Mouse (Mus musculus) embryonic facial prominence, embryonic 14.5 days (tissue): ENCODE results near the gene Casp9. TPM values are rescaled to one million over a fixed set of nuclear protein-coding genes. Genes with fewer than 3 reads are reported as not detected.

Experiments
- ATAC-seq: fragments of 200-750 bp; cut with Nextera tagmentation; 2 replicates; pipeline ENCODE4 v1.8.0; 2017; ENCODE audit warnings: low read depth, moderate number of reproducible peaks, moderate TSS enrichment
- DNase-seq: peaks from one replicate; pipeline ENCODE4 v3.0.0-alpha.2; 2015; ENCODE audit warnings: low spot score
- H3K27ac ChIP-seq: fragments of 300-500 bp; sonication (generic); replicated peaks from 2 replicates; pipeline ENCODE4 v1.5.1; 2014; ENCODE audit warnings: low read depth, mild to moderate bottlenecking, low read length, moderate library complexity
- H3K27me3 ChIP-seq: fragments of 300-500 bp; sonication (generic); replicated peaks from 2 replicates; pipeline ENCODE4 v1.6.1; 2014; ENCODE audit warnings: low read length; ENCODE audit not compliant: control insufficient read depth, insufficient read depth
- H3K36me3 ChIP-seq: fragments of 300-500 bp; sonication (generic); 2 replicates; pipeline ENCODE4 v1.6.1; 2014; ENCODE audit warnings: low read length, mixed read lengths; ENCODE audit not compliant: control insufficient read depth, insufficient read depth
- H3K4me1 ChIP-seq: fragments of 300-500 bp; sonication (generic); 2 replicates; pipeline ENCODE4 v1.6.1; 2014; ENCODE audit warnings: antibody characterized with exemption, low read length; ENCODE audit not compliant: control insufficient read depth, insufficient read depth
- H3K4me2 ChIP-seq: fragments of 300-500 bp; sonication (generic); 2 replicates; pipeline ENCODE4 v1.6.1; 2014; ENCODE audit warnings: low read depth, mild to moderate bottlenecking, low read length, moderate library complexity, mixed read lengths
- H3K4me3 ChIP-seq: fragments of 300-500 bp; sonication (generic); 2 replicates; pipeline ENCODE4 v1.5.1; 2014; ENCODE audit warnings: low read depth, mild to moderate bottlenecking, low read length
- H3K9ac ChIP-seq: fragments of 300-500 bp; sonication (generic); 2 replicates; pipeline ENCODE4 v1.6.1; 2014; ENCODE audit warnings: low read depth, mild to moderate bottlenecking, low read length, moderate library complexity, mixed read lengths
- H3K9me3 ChIP-seq: fragments of 300-500 bp; sonication (generic); 2 replicates; pipeline ENCODE4 v1.6.1; 2016; ENCODE audit warnings: low read length; ENCODE audit not compliant: control insufficient read depth
- WGBS: fragments of 180-500 bp; shearing (Covaris S2); extraction: QIAGEN DNeasy Blood & Tissue Kit; methylation state at CpG from one replicate; pipeline ENCODE4 v1.1.7; 2014; 5-methylcytosine and 5-hydroxymethylcytosine counted together
- polyA plus RNA-seq: library from polyadenylated mRNA; unstranded; fragments of >200 nt; fragmentation: Nextera tagmentation; extraction: Ambion mirVana; gene quantifications from 2 replicates; pipeline ENCODE4 v1.2.1, GENCODE M21; 2014

Casp9 gene
- polyA plus RNA-seq, 1 experiment from 2014 or later: 10.3 TPM

DNA sequence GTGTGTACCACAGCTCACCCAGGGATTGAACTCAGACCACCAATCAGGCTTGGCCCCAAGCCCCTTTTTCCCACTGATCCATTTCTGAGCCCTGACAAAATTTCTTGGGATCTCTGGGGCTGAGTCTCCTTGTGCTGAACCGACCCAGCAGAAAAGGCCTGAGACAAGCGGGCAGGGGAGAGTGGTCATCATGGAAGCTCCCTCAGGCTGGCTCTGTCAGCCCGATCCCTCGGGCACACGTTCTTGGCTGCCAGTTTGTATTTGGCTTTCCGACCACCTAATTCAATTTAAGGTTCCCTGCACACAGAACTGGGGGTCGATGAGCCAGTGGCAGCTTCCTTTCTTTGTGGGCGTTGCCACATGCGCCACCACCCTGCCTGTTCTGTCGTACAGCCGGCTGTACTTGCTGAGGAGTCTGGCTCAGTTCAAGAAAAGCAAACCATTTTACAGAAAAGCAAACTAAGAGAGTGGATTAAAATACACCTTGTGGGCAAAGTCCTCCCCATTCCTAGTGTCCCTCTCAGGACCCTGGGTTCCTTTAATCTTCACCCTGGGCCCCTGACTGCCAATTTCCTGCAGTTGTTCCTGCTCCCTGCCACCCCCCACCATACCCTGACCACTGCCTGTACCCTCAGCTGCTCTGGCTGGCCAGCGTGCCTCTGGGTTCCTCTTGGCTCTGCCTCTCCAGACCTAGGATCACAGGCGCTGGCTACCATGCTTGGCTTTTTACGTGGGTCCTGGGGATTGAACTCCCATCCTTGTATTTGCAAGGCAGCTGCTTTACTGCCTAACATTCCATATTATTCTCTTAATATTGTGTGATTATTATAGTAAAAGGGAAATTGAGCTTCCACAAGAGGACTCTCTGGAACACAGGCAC is 23.6 kb downstream of the Casp9 start:
- no peak overlapping the region for H3K4me2 ChIP-seq
- no peaks in the 10 kb centered on the region for H3K9me3 ChIP-seq
- ATAC-seq (no peak), DNase-seq (no peak)
- peaks cover 27% of the 10 kb centered on the region for H3K36me3 ChIP-seq
- H3K9ac ChIP-seq: no peak overlapping the region
- H3K27me3 ChIP-seq: no peaks in the 10 kb centered on the region
- no peak overlapping the region for H3K4me3 ChIP-seq
- H3K4me1 ChIP-seq: no peaks in the 10 kb centered on the region
- no peak overlapping the region for H3K27ac ChIP-seq
- WGBS: 58% methylated on average over 14 of the region's 14 CpGs

GRCm38 (mm10) chr4:141817706-141818105 is 24.3 kb downstream of the Casp9 start:
- WGBS: 59% methylated on average over 10 of the region's 10 CpGs
- H3K9ac ChIP-seq: no peak overlapping the region
- DNase-seq (no peak), ATAC-seq (no peak)
- no peak overlapping the region for H3K27ac ChIP-seq
- no peak overlapping the region for H3K4me3 ChIP-seq
- peaks cover 20% of the 10 kb centered on the region for H3K36me3 ChIP-seq
- H3K4me1 ChIP-seq: no peaks in the 10 kb centered on the region
- H3K4me2 ChIP-seq: no peak overlapping the region
- no peaks in the 10 kb centered on the region for H3K9me3 ChIP-seq
- no peaks in the 10 kb centered on the region for H3K27me3 ChIP-seq

- Histone ChIP-seq H3K4me2 (no peak overlapping the region), H3K9me3 (no peaks in the 10 kb centered on the region), H3K4me3 (no peak overlapping the region), H3K27ac (no peak overlapping the region), H3K9ac (no peak overlapping the region), H3K27me3 (no peaks in the 10 kb centered on the region), H3K36me3 (0 out of 2 replicates have a peak, but pooled peaks cover 10% of the 10 kb centered on the region), H3K4me1 (no peaks in the 10 kb centered on the region)
- ATAC-seq: no peak
- DNase-seq: no peak
- WGBS: 84% methylated on average over 13 of the region's 13 CpGs
Measured at GRCm38 (mm10) chr4:141818861-141819260, 25.4 kb downstream of the Casp9 start.

DNA sequence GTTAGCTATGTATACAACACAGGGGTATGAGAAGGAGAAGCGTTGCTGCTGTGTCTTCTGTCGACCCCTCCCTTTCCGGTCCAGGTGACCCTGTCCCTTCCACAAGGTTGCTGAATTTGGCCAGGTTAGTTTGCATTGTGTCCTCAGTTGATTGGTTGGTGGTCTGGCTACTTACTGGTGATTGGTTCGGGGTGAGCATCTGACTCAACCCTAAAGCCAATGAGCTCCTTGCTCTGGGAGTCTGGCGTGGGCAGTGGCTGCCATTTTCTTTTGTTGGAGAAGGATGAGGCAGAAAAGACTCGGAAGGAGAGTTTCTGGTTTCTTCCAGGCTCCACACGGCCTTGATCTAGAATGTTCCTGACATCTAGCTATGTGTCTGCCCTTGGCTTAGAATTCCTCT is 25.9 kb downstream of the Casp9 start:
- Histone ChIP-seq H3K4me1 (no peaks in the 10 kb centered on the region), H3K27me3 (no peaks in the 10 kb centered on the region), H3K36me3 (0 out of 2 replicates have a peak, but pooled peaks cover 10% of the 10 kb centered on the region), H3K9ac (no peak overlapping the region), H3K4me2 (no peak overlapping the region), H3K9me3 (no peaks in the 10 kb centered on the region), H3K4me3 (no peak overlapping the region), H3K27ac (no peak overlapping the region)
- 91% methylated on average over 7 of the region's 7 CpGs for WGBS
- DNase-seq (no peak), ATAC-seq (no peak)

DNA sequence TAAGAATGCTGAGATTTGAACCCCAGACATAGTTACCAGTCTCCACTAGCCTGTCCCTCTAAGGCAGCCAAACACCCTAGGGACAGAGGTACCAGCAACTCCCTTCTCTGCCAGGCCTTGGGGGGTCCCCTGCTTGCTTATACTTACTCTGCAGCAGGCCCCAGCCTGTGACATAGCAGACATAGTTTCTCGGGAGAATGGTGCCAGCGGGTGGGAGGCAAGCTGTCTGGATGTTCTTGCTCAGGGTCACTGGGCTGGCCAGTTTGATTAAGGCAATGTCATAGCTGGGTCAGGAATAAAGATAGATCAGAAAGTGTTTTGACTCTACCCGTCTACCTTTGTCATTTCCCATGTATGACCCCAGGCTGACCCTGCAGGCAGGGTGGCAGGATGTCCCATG is 27.8 kb downstream of the Casp9 start:
- 60% methylated on average over 3 of the region's 3 CpGs for WGBS
- Histone ChIP-seq H3K9ac (no peak overlapping the region), H3K9me3 (no peaks in the 10 kb centered on the region), H3K4me3 (no peak overlapping the region), H3K36me3 (no peaks in the 10 kb centered on the region), H3K27ac (no peak overlapping the region), H3K4me1 (no peaks in the 10 kb centered on the region), H3K27me3 (no peaks in the 10 kb centered on the region), H3K4me2 (no peak overlapping the region)
- DNase-seq: no peak
- ATAC-seq: no peak

DNA sequence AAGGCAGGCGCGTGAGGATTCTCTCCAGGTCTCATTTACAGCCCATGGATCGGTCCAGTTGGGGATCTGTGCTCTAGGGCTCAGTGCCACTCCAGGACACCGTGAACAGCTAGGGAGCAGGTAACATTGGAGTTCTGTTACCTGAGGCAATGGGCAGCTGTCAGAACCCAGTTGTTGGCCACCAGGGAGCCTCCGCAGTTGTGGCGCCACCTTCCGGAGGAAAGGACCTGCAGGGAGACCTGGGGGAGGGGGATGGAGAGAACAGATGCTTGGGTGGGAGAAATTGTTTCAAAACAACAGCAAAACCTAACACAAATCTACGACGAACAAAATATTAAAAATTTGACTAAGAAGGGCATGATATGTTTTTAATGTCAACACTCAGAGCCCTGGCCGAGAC is 28.7 kb downstream of the Casp9 start:
- Histone ChIP-seq H3K9me3 (no peaks in the 10 kb centered on the region), H3K4me3 (no peak overlapping the region), H3K9ac (no peak overlapping the region), H3K27me3 (no peaks in the 10 kb centered on the region), H3K27ac (no peak overlapping the region), H3K4me2 (no peak overlapping the region), H3K36me3 (no peaks in the 10 kb centered on the region), H3K4me1 (no peaks in the 10 kb centered on the region)
- DNase-seq (no peak), ATAC-seq (no peak)
- 76% methylated on average over 10 of the region's 10 CpGs for WGBS

- no peak overlapping the region for H3K27ac ChIP-seq
- 64% methylated on average over 3 of the region's 3 CpGs for WGBS
- no peak overlapping the region for H3K4me2 ChIP-seq
- ATAC-seq (no peak), DNase-seq (no peak)
- no peaks in the 10 kb centered on the region for H3K27me3 ChIP-seq
- H3K36me3 ChIP-seq: no peaks in the 10 kb centered on the region
- H3K9ac ChIP-seq: no peak overlapping the region
- H3K4me1 ChIP-seq: no peaks in the 10 kb centered on the region
- H3K9me3 ChIP-seq: no peaks in the 10 kb centered on the region
- no peak overlapping the region for H3K4me3 ChIP-seq
Measured at GRCm38 (mm10) chr4:141822979-141823378, 29.6 kb downstream of the Casp9 start.

DNA sequence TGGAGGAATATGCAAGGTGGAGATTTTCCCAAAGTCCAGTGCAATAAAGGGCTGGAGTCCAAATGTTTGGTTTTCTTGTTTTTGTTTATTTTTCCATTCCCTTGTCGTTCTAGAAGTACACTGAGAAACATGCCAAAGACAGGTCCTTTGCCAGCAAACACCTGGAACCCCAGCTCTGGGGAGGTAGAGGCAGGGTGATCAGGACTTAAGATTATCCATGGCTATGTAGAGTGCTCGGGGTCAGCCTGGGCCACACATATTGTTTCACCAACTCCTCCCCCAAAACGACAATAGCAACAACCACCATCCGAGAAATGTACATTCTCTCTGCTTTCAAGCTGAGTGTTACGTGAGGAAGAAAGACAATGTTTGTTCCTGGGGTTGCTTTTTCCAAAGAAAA is 32.6 kb downstream of the Casp9 start, which contains the start of gene Cela2a:
Gene Cela2a (minus strand): TSS at position 101 of the 400 bp plus-strand sequence.
- DNase-seq (no peak), ATAC-seq (no peak)
- Histone ChIP-seq H3K4me1 (no peaks in the 10 kb centered on the region), H3K9me3 (no peaks in the 10 kb centered on the region), H3K36me3 (no peaks in the 10 kb centered on the region), H3K4me2 (no peak within 1 kb of the TSS), H3K4me3 (no peak within 1 kb of the TSS), H3K9ac (no peak within 1 kb of the TSS), H3K27ac (no peak within 1 kb of the TSS), H3K27me3 (no peaks in the 10 kb centered on the region)
- 70% methylated on average over 5 of the region's 5 CpGs for WGBS

DNA sequence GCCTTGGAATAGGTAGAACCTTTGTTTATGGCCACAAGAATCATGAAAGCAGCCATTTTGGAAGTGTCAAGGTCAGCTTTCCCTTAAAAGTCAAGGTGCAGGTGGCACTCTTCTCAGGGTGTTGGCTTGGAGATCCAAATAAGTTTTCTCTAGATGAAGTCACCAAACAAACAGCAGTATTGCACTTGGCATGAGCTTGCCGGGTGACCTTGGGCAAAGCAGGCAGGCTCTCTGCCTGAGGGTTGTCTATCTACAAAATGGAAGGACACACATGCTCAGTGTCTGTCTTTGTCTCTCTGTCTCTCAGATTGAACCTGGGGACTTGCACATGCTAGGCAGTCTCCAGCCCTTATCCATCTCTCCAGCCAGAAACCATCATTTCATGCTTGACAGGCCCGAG is 34.0 kb downstream of the Casp9 start:
- no peaks in the 10 kb centered on the region for H3K4me1 ChIP-seq
- H3K9ac ChIP-seq: no peak overlapping the region
- DNase-seq (no peak), ATAC-seq (no peak)
- no peak overlapping the region for H3K4me2 ChIP-seq
- H3K27ac ChIP-seq: no peak overlapping the region
- H3K27me3 ChIP-seq: no peaks in the 10 kb centered on the region
- no peak overlapping the region for H3K4me3 ChIP-seq
- no peaks in the 10 kb centered on the region for H3K9me3 ChIP-seq
- 94% methylated on average over 2 of the region's 2 CpGs for WGBS
- no peaks in the 10 kb centered on the region for H3K36me3 ChIP-seq
